Mouse (Mus musculus): ENCODE results near the gene Csdc2.
"Not testable (repeated sequence)": the region's sequence is repeated elsewhere in the genome, so short reads cannot be mapped to it uniquely, and the experiment has no call there.

Gene Csdc2

DNA sequence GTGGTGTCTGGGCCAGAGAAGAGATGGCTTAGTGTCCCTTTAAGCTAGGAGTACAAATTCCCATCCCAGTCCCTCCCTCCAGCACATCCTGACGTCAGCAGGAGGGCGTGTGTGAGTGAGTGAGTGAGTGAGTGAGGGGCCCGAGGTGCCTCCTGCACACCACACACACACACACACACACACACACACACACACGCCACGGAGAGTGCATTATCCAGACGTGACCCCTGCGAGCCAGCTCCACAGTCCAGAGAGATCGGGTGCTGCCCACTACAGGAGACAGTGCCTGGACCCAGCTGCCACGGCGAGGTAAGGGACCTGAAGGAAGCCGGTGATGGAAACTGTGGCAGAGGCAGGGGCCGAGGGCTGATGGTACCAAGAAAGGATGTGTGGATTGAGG lies at the start of gene Csdc2:
TSS of gene Csdc2 (plus strand) at position 81 of the 400 bp plus-strand sequence.
- DNase-seq (ENCODE audit: extremely low read depth, low read depth, low spot score): no peak

DNA sequence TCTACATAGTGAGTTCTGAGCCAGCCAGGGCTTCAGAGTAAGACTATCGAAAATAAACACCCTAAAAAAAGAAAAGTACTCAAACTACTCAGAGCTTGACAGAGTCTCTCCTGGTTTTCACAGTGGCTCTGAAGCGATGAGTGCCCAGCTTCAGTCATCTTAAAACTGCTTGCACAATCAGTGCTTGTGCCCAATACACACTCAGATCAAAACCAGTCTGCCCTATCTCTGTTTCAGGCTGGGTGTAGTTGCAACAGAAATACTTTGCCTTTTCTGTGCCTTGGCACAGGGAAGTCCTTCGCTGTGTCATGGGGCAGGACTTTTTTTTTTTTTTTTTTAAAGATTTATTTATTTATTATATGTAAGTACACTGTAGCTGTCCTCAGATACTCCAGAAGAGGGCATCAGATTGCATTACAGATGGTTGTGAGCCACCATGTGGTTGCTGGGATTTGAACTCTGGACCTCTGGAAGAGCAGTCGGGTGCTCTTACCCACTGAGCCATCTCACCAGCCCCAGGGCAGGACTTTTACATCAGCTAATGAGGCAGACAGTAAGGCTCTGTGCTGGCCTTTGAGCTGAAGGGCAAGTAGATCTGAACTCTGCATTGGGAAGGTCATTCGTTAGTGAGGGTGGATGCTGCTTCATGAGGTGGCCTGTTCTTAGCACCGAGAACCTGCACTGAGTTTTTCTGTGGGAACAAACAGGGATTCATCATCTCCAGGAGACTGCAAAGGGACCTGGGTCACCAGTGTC lies 49.6 kb upstream of the Csdc2 start:
- no peak for DNase-seq (ENCODE audit: extremely low read depth, low read depth, low spot score)

DNA sequence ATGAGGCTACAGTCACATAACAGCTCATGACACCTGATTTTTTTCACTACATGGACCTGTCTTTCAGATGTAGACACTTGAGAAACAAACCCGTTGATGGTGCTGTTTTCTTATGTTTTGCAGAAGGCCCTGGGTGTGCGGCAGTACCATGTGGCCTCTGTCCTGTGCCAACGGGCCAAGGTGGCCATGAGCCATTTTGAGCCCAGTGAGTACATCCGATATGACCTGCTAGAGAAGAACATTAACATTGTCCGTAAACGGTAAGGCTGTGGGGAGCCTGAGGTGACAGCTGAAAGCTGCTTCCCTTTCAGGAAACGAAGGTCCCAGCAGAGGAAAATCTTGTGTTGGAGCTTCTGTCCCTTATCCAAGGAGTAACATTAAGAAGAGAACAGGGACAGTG lies 47.4 kb upstream of the Csdc2 start:
- no peak for DNase-seq (ENCODE audit: extremely low read depth, low read depth, low spot score)

DNA sequence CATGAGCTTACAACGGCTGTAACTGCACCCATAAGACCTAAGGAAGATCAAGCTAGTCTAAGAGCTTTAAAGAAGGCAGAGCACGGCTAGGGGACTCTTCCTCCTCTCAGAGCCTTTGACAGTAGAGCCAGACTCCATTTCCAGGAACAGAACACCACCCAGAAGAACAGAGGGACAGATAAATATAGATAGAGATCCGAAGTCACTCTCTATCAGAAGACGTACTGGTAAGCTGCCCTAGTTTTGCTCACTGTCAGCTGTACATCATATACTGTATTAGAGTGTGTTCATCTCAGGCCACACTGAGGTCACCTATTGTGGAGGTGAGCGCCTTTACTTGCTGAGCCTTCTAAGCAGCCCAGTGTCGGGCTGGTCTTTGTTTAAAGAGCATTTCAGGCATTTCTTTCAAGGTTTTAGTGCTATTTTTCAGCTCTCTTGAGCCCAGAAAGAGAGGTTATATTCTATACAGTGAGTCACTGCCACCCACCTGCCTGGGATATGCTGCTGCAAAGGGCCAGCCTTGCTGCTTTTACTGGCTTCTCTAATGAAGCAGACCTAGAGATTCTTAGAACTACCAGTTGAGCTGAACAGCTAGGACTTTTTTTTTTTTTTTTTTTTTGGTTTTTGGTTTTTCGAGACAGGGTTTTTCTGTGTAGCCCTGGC lies 45.3 kb upstream of the Csdc2 start:
- no peak for DNase-seq (ENCODE audit: extremely low read depth, low read depth, low spot score)

DNA sequence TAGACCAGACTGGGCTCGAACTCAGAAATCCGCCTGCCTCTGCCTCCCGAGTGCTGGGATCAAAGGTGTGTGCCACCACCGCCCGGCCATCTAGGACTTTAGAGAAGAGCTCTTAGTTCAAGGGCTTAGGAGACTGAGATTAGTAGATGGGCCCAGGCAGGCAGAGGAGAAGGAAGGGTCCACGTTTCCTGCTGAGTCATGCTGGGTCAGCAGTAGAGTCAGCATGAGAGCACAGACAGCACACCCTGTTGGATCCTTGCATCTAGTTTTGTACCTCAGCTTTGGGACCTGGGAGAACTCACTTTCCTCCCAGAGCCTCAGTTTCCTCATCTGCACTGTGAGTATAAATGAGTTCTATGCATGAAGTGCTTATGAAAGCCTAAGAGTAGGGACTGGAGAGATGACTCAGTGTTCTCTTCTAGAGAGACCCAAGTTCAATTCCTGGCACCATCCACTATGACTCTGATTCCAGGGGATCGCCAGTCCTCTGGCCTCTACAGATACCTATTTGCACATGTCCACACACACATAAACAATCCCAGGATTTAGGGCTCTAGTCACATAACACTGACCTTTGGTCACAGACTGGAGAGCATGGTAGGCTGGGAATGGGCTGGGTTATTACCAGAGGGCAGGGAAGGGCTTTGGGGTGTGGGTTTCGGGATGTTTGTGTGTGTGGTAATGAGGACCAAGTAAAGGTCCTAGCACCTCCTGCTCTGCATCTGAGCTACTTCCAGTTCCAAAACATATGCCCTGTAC lies 44.6 kb upstream of the Csdc2 start:
- DNase-seq (ENCODE audit: extremely low read depth, low read depth, low spot score): no peak

DNA sequence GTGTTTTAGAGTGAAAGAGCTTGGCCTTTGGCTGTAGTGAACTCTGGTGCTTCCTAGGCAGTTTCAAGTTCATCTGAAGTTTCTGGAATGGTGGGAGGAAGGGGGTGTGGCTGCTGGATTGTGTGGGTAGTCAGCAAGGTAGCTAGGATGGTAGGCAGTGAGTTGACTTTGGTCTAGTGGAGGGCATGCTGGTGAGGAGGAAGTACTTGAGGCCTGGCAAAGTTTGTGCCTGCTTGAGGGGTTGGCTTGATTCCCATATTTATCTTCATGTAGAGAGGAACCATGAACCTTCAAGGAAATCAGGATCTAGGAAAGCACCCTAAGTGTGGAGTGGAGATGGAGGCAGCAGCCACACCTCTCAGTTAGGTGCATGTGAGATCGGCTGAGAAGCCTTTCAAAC lies 42.6 kb upstream of the Csdc2 start:
- no peak for DNase-seq (ENCODE audit: extremely low read depth, low read depth, low spot score)

DNA sequence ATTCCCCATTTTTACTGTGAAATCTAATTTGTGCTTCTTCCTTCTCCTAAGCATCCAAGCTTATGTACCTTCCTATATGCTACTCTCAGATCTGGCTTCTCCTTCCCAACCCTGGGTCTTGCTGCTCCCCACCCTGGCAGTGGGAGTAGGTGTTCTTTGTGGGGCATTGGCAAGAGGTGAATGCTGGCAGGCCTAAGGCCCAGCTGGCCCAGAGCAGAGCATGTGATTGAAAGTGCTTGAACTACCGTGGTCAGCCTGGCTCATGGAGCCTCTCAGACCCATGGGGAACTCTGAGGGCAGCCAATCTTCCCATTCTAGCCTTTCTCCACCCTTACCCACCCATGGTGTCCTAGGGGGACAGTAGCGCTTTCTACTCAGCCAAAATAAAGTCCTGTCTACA lies 40.2 kb upstream of the Csdc2 start:
- DNase-seq (ENCODE audit: extremely low read depth, low read depth, low spot score): no peak

DNA sequence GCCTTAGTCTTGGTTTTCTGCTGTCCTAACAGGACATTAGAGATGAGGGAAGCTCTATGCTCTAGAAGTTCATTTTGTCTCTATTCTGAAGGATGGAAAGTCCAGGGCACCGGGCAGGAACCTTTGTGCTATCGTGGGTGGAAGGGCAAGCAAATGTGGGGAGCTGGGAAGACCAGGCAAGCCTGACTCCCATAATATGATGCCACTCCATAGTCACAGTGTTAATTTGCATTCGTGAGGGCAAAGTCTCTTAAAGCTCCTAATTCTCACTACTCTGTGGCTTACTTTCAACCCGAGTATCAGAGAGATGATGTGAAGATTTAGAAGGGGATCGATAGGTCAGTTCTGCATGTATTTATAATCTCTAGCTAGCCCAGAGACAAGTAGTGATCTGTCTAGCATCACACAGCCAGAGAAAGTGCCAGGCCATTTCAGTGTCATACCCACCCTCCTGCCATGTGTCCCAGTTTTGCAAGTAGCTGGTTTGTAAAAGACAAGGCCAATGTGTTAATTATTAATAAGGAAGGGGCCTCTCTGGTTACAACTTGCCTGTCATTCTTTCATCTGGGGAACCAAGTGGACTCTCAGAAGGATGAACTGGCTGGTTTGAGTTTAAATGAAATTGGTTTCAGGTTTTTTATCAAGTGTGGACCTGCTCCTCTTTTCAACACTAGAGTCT lies 38.8 kb upstream of the Csdc2 start:
- DNase-seq (ENCODE audit: extremely low read depth, low read depth, low spot score): no peak

DNA sequence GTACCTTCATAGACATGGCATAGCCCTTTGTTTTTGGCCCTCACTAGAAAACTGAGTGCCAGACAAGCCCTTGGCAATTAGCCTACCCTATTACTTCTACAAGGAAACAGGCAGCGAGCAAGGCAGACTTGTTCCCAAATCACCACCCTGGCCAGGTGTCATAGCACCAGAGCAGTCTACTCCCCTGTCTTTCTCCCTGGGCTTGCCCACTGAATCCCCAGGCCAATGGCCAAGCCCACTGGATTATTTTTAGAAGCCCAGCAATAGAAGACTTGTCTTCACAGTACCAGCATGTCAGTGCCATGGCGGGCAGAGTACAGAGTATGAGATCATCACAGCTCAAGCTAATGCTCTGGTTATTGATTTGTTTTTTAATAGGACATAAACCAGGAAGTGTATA lies 37.8 kb upstream of the Csdc2 start:
- DNase-seq (ENCODE audit: extremely low read depth, low read depth, low spot score): no peak

DNA sequence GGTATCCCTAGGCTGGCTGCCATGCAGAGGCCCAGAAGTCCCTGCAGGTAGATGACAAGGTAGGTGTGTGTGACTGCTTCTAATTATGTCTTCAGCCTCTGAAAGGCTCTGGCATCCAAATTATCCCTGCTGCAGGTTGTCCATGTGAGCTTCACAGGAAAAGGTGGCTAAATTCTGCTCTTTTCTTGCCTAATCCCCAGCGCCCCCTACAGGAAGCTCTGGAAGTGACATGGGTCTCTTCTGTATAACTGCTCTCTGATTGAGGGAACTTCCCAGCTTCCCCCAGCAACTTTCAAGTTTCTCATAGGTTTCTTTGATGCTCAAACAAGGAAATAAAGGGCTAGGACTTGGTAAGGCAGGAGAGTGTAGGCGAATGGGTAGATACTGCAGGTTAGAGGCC lies 31.6 kb upstream of the Csdc2 start:
- no peak for DNase-seq (ENCODE audit: extremely low read depth, low read depth, low spot score)

DNA sequence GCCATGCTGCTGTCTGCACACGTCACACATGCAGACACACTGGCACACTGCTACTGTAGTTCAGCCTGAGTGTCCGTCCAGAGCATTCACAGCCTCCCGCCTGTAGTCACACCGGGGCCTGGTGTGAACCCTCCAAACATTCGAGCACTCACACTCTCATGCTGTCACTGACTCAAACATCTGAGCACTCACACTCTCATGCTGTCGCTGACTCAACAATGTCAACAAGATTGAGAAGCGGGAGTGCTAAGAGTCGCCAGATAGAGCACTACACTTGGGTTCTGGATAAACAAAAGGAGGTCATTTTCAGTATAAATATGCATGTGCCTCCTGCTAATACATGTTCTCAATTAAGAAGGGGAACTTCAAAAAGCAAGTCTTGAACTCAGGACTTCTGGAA lies 28.6 kb upstream of the Csdc2 start:
- DNase-seq (ENCODE audit: extremely low read depth, low read depth, low spot score): no peak

DNA sequence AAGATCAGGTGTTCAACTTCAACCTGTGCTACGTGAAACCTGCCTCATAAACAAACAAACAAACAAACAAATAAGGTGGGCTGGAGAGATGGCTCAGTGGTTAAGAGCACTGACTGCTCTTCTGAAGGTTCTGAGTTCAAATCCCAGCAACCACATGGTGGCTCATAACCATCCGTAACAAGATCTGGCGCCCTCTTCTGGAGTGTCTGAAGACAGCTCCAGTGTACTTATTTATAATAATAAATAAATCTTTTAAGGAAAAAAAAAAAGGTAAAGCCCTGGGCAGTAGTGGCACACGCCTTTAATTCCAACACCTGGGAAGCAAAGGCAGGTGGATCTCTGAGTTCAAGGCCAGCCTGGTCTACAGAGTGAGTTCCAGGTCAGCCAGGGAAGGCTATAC lies 27.8 kb upstream of the Csdc2 start:
- not testable (repeated sequence) for DNase-seq (ENCODE audit: extremely low read depth, low read depth, low spot score)

DNA sequence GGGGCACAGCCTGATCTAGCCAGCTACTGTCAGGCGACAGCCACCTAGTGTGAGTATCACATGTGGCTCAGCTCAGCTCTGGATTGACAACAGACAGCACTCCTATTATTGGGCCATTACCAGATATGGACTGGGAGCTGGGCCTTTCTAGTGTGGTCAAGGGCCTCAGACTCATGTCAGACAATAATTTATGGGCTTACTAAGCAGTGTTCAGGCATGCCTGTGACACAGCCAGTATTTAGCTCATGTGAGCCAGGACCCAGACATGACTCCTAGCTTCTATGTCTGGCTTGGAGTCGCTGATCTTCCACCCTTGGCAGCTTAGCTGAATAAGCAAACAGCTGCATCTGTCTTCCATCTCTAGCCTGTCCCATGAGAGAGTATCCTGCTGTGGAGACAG lies 24.1 kb upstream of the Csdc2 start:
- DNase-seq (ENCODE audit: extremely low read depth, low read depth, low spot score): no peak

DNA sequence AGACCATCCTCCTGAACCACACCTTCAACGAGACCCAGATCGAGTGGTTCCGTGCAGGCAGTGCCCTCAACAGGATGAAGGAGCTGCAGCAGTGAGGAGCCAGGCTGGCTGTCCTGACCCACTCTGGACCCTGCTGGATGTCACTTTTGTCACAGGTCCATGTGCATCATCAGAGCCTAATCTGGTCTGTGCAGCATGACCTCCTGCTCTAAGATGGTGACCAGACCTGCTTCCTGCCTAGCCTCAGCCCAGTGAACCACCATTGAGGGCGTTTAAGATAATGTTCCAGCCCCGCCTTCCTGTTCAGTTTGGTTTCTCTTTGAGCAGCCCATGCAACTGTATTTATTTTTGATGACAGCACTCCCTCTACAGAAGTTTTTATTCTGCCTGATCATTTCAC lies 21.9 kb upstream of the Csdc2 start:
- DNase-seq (ENCODE audit: extremely low read depth, low read depth, low spot score): no peak

DNA sequence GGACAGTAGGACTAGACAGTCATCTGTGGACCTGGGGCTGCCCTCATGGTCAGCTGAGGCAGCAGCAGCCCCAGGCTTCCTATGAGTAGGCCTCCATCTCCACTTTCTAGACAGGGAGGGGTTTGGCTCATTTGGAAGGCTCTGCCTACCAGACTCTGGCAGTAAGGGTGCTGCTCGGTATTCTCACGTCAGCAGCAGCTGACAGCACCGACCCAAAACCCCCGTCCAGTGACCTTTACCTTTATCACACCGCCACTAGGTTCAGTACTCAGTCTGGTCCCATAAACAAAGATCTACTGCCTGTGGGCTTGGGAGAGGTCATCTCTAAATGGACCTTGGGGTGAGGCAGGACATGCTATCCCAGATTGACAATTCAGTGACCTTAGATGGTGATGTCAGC lies 20.9 kb upstream of the Csdc2 start:
- DNase-seq (ENCODE audit: extremely low read depth, low read depth, low spot score): no peak

DNA sequence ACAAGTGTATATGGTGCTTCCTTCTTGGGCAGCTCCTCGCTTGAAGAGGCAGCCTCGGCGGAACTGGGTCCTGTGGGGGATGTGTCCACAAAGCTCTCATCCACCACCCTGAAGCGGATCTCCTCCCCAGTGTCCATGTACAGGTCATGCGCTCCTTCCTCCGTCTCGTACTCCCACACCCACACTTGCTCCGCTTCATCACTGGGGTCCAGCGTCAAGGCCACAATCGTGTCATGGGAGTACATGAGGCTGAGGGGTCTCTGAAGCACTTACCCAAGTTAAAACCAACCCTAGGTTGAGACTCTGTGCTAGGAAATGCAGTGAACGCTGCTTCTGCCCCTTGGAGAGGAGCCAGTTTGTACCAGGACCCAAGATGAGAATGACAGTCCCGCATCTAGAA lies 19.4 kb upstream of the Csdc2 start:
- no peak for DNase-seq (ENCODE audit: extremely low read depth, low read depth, low spot score)

DNA sequence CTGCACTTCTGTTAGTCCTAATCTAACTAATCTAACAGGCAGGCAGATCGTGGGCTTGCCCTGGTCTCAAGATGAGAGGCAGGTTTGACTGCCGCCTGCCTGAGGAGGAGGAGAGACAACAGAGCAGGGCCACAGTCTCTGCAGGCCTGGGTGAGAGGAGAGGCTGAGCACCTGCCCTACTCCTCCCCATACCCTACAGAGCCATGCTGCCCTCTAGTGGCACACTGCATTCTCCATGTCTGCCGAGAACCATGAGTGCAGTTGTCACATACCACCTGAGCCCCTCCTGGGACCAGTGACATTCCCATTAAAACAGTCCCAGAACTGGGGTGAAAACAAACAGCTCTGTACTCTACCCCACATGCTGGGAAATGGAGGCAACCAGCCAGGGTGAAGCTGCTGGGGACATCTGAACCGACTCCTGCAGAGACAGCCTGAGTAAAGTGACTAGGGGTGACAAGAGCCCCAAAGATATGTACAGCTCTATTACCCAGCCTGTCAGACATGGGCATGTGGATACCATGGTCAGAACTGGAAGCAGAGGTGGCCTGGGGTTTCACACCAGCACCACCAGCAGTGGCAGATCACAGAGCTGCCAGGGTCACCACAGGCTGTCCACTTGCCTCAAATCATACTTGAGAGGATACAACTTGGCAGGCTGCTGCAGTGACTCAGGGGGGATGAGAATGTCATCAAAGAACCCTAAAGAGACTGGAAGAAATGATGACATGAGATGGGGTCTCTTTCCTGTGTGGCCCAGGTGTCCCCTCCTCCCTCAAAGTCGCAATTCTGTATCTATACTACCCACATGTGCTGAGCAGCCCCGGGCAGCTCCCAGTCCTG lies 18.7 kb upstream of the Csdc2 start:
- DNase-seq (ENCODE audit: extremely low read depth, low read depth, low spot score): no peak

DNA sequence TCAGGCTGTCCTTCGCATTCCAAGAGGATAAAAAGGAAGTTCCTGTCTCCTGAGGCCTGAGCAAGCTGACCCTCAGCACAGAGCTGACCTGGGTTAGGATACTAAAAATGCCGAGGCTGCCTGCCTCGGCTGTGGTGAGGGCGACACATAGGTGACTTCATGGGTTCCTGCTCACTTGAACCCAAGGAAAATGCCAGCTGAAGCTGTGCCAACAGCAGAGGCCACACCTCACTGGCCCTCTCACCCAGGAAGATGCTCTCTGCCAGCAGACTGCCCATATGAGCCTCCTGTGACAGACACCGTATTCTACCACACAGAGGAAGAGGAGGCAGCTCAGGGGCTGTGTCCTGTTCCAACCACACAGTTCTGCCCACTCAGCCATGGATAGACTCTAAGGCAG lies 17.5 kb upstream of the Csdc2 start:
- DNase-seq (ENCODE audit: extremely low read depth, low read depth, low spot score): no peak

DNA sequence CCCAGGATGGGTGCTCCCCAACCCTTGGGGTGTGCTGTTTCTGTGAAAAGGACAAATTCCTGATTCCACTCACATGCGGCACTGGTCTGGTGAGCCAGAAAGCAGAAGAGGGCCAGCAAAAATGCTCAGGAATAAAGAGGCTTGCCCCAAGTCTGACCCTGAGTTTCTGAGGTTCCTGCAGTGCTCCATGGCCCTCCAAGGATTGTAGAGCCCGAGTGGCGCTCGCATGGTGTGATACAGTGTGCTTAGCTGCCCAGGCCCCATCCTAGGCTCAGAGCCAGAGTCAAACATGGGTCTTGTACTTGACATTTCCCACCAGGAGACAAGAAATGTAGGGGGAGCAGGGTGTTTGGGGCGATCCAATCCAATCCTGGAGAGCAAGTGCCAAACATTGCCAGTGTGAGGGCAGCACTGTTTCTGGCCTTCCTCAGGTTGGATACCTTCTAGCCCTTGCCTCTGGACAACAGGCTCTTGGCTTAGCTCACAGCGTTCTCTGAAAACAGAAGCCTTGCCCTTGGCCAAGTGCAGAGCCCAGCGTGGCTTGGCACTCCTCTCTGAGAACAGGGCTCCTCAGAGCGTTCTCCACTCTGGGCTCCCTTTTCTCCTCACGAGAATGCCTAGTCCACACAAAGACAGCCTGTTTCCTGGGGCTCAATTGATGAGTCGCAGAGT lies 15.9 kb upstream of the Csdc2 start:
- no peak for DNase-seq (ENCODE audit: extremely low read depth, low read depth, low spot score)

DNA sequence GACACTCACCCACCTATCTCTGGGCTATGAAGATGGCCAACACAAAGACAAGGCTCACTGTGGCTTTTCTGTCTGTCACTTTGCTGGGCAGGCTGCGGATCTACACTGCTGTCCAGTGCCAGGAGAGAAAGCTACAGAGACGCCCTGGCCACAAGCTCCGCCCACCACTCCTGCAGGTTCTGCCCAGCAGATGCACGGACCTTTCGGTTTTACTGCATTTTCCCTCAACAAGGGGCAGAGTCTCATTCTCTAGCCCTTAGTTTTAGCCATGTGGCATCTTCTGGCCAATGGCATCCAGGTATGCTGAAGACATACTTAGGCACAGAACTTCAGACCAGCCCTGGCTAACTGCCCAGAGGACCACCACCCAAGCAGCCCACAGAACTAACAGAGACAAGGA lies 15.3 kb upstream of the Csdc2 start:
- no peak for DNase-seq (ENCODE audit: extremely low read depth, low read depth, low spot score)

Data from fat pad, adult 2 months (tissue).